Comparison of ENCODE assay signal across 8 mouse cellular contexts in the genomic region with DNA sequence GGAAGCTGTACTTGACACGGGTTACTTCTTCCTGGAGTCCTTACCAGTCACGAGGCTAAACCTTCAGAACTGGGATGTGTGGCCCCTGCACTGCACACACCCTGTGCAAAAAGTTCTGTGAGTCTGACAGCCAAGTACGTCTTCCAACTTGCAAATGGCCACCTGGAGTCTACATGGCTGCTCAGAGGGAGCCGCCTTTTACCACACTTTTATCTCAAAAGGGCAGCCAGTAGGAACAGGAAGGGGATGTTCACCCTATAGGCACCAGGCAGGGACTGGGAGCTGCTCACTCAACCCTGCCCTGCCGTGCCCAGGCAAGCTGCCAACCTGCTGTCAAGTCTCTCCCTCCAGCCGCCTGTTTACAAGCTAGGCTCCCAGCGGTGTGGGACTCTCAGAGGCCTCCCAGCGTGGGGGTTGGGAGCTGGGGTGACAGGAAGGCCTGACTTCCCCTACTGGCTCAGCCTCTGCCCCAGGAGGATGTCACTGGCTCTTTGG. TPM values are rescaled to one million over a fixed set of nuclear protein-coding genes. Genes with fewer than 3 reads are reported as not detected.
A peak's percentile ranks its signal among the peaks of the same experiment; 100 is the strongest.
DNase-seq lines count a peak whose midpoint lies in the region; ATAC-seq lines count a peak whose summit lies in the region.

A gene (minus strand): TSS at position 171 of the 495 bp plus-strand sequence.

- H3K4me3 ChIP-seq in hindbrain, embryonic 14.5 days (replicated peaks; ENCODE audit: low read length), result peak within 1 kb of the TSS; percentile 95

- H3K4me1 ChIP-seq in hindbrain, embryonic 14.5 days (replicated peaks; ENCODE audit: control insufficient read depth, insufficient read depth, low read length), result peaks cover 47% of the 10 kb centered on the region

- H3K27me3 ChIP-seq in hindbrain, embryonic 14.5 days (ENCODE audit: control insufficient read depth, insufficient read depth, low read length), result no peaks in the 10 kb centered on the region

- H3K9ac ChIP-seq in hindbrain, embryonic 14.5 days, result peak within 1 kb of the TSS; percentile 73

- H3K4me2 ChIP-seq in hindbrain, embryonic 14.5 days (replicated peaks), result peak within 1 kb of the TSS; percentile 75

- peak; percentile 17 for DNase-seq in R1 (ENCODE audit: low read depth, low spot score)
- DNase-seq in cerebellum, postnatal 10 days, result peak; percentile 96
- peak; percentile 93 for DNase-seq in gastrocnemius, adult 18-20 months (ENCODE audit: low spot score)
- DNase-seq in hindbrain, embryonic 14.5 days (ENCODE audit: low spot score), result peak; percentile 72
- DNase-seq in layer of hippocampus, postnatal 25 days (ENCODE audit: extremely low spot score in 1 of 2, low spot score in 1 of 2), result peak; percentile 53 to 72
- peak; percentile 97 for DNase-seq in lung, postnatal 14 days
- peak; percentile 86 for DNase-seq in right cerebral cortex, adult 18-20 months
- DNase-seq in urinary bladder, adult 2 months (ENCODE audit: low spot score), result peak; percentile 87

- H3K27ac ChIP-seq in hindbrain, embryonic 14.5 days, result peak within 1 kb of the TSS; percentile 95

- WGBS in hindbrain, embryonic 14.5 days, result 26% methylated on average over 8 of the region's 8 CpGs

- H3K9me3 ChIP-seq in hindbrain, embryonic 14.5 days (ENCODE audit: control insufficient read depth, low read length), result no peaks in the 10 kb centered on the region

- no peak for ATAC-seq in hindbrain, embryonic 14.5 days (ENCODE audit: low FRiP score)

- H3K36me3 ChIP-seq in hindbrain, embryonic 14.5 days (replicated peaks; ENCODE audit: control insufficient read depth, insufficient read depth), result peaks cover under 1% of the 10 kb centered on the region; the same call in 1 of the 2 replicates

RNA-seq across cellular contexts. Expression of the gene that starts here (rescaled TPM):
- 100 to 1,000 TPM; 244 to 292 TPM for total RNA-seq in gastrocnemius, adult 18-20 months (2021)
- 53.8 and 60.2 TPM in 2 replicates for polyA plus RNA-seq in hindbrain, embryonic 14.5 days (2014; fragmentation: Nextera tagmentation; extraction: Ambion mirVana)
- 10 to 100 TPM; 45.0 to 50.9 TPM for total RNA-seq in layer of hippocampus, postnatal 25 days (2021)
- 129 and 137 TPM in 2 replicates for polyA plus RNA-seq in urinary bladder, adult 2 months (2012; rRNA removed)

Comparison
In these comparisons a context has a peak if more than half of its experiments do, and no peak if none do; other contexts are left out.
1. RNA of the gene that starts here (total RNA-seq): 244 to 292 TPM in gastrocnemius, adult 18-20 months; 45.0 to 50.9 TPM in layer of hippocampus, postnatal 25 days; every median in the first group is over 4 times any median in the second.
2. DNase-seq: peak in every context shown above with its lines; median percentile 97 in lung, postnatal 14 days; 96 in cerebellum, postnatal 10 days; 93 in gastrocnemius, adult 18-20 months; 87 in urinary bladder, adult 2 months; 86 in right cerebral cortex, adult 18-20 months; 72 in hindbrain, embryonic 14.5 days; 62 in layer of hippocampus, postnatal 25 days; 17 in R1.